Mouse (Mus musculus) kidney, adult 18-20 months (tissue): ENCODE results near the gene Plac8.

Experiments
- DNase-seq: peaks from one replicate; pipeline ENCODE4 v3.0.0; 2021

The Plac8 gene

GRCm38 (mm10) chr5:100572069-100572468, at the start of gene Plac8:
TSS of gene Plac8 (minus strand) at chr5:100572245.
- no peak for DNase-seq

- DNase-seq = no peak
Observed at GRCm38 (mm10) chr5:100620952-100621351, 48.9 kb upstream of the Plac8 start.

GRCm38 (mm10) chr5:100619586-100620275, 47.7 kb upstream of the Plac8 start:
- DNase-seq = no peak

DNA sequence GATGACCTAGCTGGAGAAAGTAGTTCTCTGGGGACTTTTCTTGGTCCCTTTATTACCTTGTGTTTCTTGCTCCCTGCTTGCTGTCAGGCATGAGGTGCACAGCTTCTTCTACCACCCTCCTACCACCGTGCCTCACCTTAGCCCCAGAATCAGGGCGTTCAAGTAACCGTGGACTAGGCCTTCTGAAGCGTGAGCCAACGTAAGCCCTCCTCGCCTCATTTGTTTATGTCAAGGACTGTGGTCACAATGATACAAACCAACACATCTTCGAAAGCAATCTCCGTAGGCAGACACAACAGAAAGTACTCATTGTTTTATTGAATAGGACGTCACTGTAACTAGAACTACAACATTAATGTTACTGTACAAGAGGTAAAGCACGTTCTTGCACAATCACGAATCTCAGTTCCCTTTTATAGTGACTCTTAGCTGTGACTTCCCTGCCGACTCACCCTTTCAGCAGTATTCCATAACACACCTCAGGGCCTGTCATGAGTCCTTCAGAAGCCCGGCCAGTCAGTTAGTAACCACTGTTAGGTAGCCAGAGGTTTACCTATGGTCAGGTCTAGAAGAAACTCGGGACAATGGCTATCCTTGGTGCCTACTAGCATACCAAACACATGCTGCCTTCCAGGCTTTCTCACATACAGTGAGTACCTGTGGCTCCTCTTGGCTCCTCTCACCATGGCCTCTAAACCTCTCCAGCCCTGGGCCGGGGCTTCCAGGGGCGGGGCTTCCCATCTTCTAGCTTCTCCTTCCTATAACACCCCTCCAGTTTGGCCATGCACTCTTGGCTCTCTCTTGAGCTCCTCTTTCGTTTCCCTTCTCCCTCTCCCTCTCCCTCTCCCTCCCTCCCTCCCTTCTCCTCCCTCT, 42.1 kb upstream of the Plac8 start:
- DNase-seq = no peak

- no peak for DNase-seq
Observed at GRCm38 (mm10) chr5:100607868-100608267, 35.8 kb upstream of the Plac8 start.

DNA sequence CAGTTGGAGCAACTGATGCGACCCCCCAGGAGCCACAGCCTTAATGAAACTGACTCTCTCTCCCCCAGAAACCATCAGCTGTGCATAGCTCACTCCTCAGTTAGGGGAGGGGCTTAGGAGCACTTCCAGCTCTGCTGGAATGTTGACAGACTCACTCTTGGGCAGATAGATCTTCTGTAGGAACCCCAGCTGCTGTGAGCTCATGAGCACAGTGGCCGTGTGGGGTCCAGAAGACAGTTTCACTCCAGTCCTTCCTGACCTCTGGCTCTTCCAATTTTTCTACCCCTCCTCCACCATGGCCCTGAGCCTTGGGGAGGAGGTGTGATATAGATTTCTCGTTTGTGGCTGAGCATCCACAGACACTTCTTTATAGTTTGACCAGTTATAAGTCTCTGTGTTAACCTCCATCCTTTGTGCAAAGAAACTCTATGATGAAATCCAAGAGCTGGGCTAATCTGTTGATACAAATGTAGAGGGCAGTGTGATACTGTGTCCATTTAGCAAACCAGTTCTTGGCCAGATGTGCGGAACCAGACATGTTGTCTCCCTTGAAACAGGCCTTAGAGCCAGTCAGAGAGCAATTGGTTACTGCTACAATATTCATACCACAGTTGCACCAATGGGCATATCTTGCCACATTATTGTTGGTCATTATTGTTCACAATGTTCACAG, 35.2 kb upstream of the Plac8 start:
- DNase-seq = no peak

DNA sequence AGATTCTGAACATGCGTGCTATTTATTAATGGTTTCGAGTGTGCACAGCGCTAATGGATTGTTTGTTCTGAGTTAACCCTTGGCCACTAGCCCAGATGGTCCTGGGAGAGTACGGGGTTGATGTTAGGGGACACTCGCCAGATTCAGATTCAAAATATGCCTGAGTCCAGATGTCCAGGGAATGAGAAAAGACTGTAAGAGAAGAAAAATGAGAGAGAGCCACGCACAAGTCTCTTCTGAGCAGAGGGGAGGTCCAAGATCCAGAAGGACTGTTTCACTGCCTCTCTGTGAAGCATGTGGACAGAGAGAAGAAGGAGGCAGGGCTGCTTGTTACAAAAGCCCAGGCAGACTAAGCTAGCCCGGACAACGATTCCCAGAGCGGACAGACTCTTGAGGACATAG, 33.8 kb upstream of the Plac8 start:
- peak; percentile 35 for DNase-seq

DNA sequence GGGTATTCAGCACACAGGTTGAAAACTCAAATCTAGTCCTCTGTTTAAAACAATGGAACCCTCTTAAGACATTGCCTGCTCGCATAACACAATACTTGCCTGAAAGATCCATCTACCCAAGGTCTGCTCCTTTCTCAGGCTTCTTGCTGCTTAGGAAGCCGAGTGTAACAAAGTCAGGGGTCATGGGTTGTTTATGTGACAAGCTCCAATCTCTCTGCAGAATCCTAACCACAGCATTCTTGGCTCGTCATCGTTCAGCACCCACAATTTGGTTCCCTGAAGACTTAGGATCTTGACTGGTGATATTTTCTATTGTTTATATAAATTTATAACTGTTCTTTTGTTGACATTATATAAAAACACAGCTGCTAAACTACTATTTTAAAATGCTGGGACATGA, 32.0 kb upstream of the Plac8 start:
- DNase-seq = no peak

GRCm38 (mm10) chr5:100601864-100602263, 29.8 kb upstream of the Plac8 start:
- DNase-seq = no peak

DNA sequence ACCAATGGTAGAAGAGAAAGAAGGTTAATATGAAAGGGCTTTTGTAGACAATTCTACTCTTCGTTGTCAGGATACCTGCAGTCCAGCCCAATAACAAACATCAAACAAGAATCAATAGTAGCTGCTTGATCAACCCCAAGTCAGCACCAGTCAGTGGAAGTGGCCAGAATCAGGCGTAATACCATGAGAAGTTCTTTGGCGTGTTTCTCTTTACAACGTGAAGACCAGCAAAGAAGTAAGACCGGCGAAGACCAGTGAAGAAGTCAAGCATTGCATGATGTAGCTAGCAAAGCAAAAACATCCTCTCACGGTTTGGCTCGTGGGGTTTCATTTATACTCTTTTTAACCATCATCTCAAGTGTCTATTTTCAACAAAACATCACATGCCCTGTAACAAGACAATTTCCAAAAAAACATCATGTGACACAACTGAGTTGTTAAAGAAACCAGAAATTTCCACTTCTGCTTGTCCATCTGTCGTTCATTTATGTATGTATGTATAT, 27.0 kb upstream of the Plac8 start:
- DNase-seq = no peak

DNA sequence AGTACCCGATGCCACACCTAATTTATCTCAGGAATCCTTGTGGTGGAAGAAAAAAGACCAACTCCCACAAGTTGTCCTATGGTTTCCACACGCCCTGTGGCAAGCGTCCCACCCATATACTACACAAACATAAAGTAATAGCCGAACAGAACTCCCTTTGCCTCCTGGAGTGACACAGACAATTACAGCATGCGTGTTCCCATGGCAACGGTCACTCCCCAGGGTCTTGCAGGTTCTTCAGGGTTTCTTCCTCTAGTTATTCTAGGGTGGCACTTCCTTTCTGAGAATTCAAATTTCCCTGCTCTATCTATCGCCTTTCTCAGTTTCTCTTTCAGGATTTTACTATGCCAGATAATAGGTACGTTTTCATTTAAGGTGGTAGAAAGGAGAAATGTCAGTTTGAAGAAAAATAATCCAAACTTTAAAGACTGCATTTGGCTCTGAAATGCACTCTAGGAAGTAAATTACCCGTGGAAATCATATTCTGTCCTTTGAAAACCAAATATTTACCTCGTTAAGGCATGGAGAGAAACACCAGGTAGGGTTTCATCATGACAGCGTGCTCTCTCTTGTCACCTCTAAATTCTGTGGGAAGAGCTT, 25.9 kb upstream of the Plac8 start:
- no peak for DNase-seq

GRCm38 (mm10) chr5:100595999-100596398, 24.0 kb upstream of the Plac8 start:
- DNase-seq = no peak

DNA sequence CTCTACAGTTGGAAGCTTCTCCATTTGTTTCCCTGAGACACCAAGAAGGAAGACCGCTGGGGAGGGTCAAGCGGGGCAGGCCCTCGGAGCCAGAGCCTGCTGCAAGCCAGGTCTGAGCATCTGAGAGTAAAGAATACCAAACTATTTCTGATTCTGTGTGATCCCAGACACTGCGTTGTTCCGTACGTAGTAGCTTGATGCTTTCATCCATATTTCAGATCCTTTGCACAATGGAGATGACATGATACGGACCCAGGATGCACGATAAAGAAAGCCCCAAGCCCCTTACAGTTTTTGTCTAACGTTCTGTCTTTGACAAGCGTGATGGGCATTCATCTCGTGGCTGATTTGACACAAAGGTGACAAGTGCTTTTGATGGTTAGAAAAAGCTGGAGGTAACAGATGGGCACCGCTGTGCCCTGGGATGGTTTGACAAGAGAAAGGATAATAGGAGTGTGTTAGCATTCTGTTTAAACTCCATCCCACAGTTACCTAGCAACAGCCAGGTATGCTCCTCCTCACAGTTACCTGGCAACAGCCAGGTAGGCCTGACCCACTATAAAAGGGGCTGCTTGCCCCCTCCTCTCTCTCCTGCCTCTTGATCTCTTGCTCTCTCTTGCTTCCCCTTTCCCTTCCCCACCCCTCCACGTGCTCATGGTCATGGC, 22.9 kb upstream of the Plac8 start:
- no peak for DNase-seq

DNA sequence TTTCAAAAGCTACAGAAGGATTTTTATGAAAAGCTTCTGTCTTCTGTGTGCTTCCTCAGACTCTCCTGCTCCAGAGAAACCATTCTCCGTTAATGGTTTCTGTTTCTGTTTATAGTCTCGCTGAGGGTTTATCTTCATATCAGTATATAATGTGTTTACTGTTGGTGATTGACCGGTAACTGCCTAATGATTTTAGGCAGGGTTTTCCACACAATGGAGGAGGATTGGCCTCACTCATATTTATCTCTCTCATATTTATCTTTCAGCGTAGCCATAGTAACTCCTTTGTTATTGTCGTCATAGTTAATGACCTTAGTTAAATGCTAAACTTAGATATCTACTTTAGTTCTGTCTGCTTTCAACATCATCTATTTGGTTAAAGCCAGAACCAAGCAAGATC, 18.5 kb upstream of the Plac8 start:
- no peak for DNase-seq

DNA sequence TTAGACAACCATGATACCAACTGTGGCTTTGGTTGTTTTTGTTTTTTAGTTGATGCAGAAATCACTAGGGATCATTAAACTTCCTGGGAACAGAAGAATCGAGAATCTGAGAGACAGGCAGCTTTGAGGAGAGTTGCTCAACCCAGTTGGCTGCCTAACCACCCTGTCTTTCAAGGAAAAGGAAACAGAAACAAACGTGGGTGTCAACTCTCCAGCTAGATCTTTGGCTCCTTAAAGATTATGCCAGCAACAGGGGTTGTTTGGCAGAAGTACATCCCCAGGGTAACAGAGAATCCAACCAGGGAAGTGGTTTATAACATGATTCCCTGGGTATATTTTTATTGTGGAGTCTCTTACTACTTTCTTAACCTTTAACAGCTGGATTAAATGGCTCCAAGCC, 15.6 kb upstream of the Plac8 start:
- DNase-seq = no peak

DNA sequence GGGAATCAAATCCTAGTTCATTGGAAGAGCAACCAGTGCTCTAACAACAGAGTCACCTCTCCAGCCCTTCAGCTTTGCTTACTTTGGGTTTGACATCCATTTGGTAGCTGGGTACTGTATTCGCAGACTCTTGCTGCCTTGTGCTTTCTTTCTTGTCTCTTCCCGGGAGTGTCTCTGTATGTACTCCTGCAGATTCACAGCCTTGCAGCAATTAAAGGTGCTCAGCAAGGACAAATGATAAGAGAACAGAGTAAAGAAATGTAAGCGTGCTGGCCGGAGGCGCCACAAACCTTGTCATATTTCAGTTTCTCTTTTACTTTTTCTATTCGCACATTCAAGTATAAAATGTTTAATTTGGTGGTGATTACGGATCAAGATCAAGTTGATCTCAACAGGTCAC, 15.1 kb upstream of the Plac8 start:
- no peak for DNase-seq

- no peak for DNase-seq
Observed at GRCm38 (mm10) chr5:100585657-100586056, 13.6 kb upstream of the Plac8 start.

- DNase-seq = no peak
Observed at GRCm38 (mm10) chr5:100585206-100585644, 13.2 kb upstream of the Plac8 start.

DNA sequence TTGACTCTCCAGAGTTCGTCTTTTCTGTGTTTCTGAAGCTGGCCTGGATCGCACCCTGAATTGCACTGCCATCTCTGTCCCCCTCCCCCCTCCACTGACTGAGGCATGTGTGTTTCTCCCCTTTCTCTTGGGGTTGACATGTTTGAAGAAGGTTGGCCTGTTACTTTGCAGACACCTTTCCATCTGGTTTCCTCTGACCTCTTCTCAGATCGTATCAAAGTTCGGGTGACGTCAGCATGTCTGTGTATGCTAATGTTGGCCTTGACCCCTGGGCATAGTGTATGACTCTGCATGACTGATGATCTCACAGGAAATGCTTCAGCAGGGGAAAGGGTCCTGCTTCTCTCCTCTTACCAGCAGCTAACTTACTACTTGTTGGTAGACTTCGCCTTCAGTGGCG, 11.0 kb upstream of the Plac8 start:
- DNase-seq = no peak

- DNase-seq = no peak
Observed at GRCm38 (mm10) chr5:100582435-100582826, 10.4 kb upstream of the Plac8 start.

GRCm38 (mm10) chr5:100581622-100582434, 9.8 kb upstream of the Plac8 start:
- no peak for DNase-seq
